In the genomic region with DNA sequence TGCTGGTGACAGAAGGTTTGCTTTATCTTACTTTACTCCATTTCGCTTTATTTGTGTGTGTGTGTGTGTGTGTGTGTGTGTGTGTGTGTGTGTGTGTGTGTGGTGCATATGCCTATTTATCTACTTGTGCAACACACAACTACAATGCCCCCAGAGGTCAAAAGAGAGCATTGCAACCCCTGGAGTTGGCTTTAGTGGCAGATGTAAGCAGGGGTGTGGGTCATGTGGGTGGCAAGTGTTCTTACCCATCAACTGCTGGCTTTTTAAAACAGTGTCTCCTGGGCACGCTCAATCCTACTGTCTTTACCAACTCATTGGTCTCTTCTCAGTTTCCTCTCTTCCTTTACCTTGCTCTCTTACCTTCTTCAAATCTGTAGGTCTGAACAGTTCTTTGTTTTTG, we compare ENCODE assay signal across 14 mouse cellular contexts. TPM values are rescaled to one million over a fixed set of nuclear protein-coding genes. Genes with fewer than 3 reads are reported as not detected.
DNase-seq lines count a peak whose midpoint lies in the region; ATAC-seq and TF ChIP-seq lines count a peak whose summit lies in the region.
"Had no signal": no experiment of that assay in that cellular context is flagged by ENCODE, and none has a peak within 500 bp of the region (broad histone marks: within the 10 kb centered on the region; RNA-seq: fewer than 3 reads in every experiment).

No protein-coding gene starts in this region.

- no peaks in the 10 kb centered on the region for H3K9me3 ChIP-seq in hindbrain, postnatal 0 days (ENCODE audit: low read length)
- no peaks in the 10 kb centered on the region for H3K9me3 ChIP-seq in hindbrain, embryonic 10.5 days
- H3K9me3 ChIP-seq: hindbrain, embryonic 12.5 days; kidney, embryonic 15.5 days had no signal

- H3K4me1 ChIP-seq in hindbrain, postnatal 0 days (ENCODE audit: insufficient read depth, low read length): no peaks in the 10 kb centered on the region; the same call in 1 of the 2 replicates
- H3K4me1 ChIP-seq in hindbrain, embryonic 10.5 days (replicated peaks): peaks cover 19% of the 10 kb centered on the region

- WGBS in hindbrain, postnatal 0 days: 93% methylated on average over 2 of the region's 2 CpGs
- WGBS in hindbrain, embryonic 10.5 days: 95% methylated on average over 2 of the region's 2 CpGs

- H3K9ac ChIP-seq in hindbrain, postnatal 0 days (replicated peaks; ENCODE audit: low read length): no peak overlapping the region
- H3K9ac ChIP-seq: hindbrain, embryonic 12.5 days; kidney, embryonic 15.5 days had no signal

- no peak for ATAC-seq in hindbrain, postnatal 0 days
- no peak for ATAC-seq in Patski
- ATAC-seq in inflammation-experienced regulatory T-cells, adult 6 months: no peak
- ATAC-seq: activated CD4-positive, CD25-positive, alpha-beta regulatory T cell, adult 4 months had no signal

- peaks cover 13% of the 10 kb centered on the region; the same call in 1 of the 2 replicates for H3K36me3 ChIP-seq in hindbrain, postnatal 0 days (ENCODE audit: insufficient read depth, low read length)
- H3K36me3 ChIP-seq in hindbrain, embryonic 10.5 days: peaks cover 100% of the 10 kb centered on the region

- no peak overlapping the region for H3K4me2 ChIP-seq in hindbrain, postnatal 0 days (ENCODE audit: low read depth, low read length)
- H3K4me2 ChIP-seq: hindbrain, embryonic 12.5 days; kidney, embryonic 15.5 days had no signal

- no peaks in the 10 kb centered on the region for H3K27me3 ChIP-seq in hindbrain, postnatal 0 days (ENCODE audit: insufficient read depth, low read length)
- H3K27me3 ChIP-seq in hindbrain, embryonic 10.5 days (ENCODE audit: insufficient read depth, poor library complexity, severe bottlenecking): no peaks in the 10 kb centered on the region
- H3K27me3 ChIP-seq in Patski: no peaks in the 10 kb centered on the region
- H3K27me3 ChIP-seq: hindbrain, embryonic 12.5 days; kidney, embryonic 15.5 days had no signal

- peak; percentile 38; the same call in 1 of the 2 replicates for TF ChIP-seq CTCF in hindbrain, postnatal 0 days (IDR thresholded peaks at IDR 0.05; ENCODE audit: low read depth)
- TF ChIP-seq CTCF in Patski (IDR thresholded peaks at IDR 0.05): peak; percentile 21

- no peak overlapping the region for H3K27ac ChIP-seq in hindbrain, postnatal 0 days
- no peak overlapping the region for H3K27ac ChIP-seq in hindbrain, embryonic 10.5 days
- H3K27ac ChIP-seq: hindbrain, embryonic 12.5 days; kidney, embryonic 15.5 days; macrophage had no signal

- POLR2A ChIA-PET in Patski (lab: Charles Lee): interaction anchor here (0.7 kb wide), 1 partner anchor 69 kb away, joined by 3 read pairs; no protein-coding TSS in a partner anchor

- no peak for DNase-seq in hindbrain, postnatal 0 days (ENCODE audit: low spot score)
- no peak for DNase-seq in hindbrain, embryonic 10.5 days (ENCODE audit: low spot score)
- peak; percentile 32 for DNase-seq in lung, postnatal 36 days
- no peak for DNase-seq in lung, adult 18-20 months
- DNase-seq in Patski (ENCODE audit: low read depth, low spot score): no peak
- DNase-seq in frontal cortex, adult 2 months (ENCODE audit: extremely low spot score in 1 of 2, low spot score in 1 of 2): no peak
- DNase-seq: cerebellum, adult 9-10 months; right cerebral cortex, postnatal 25 days; thymus, postnatal 25 days had no signal

- in situ Hi-C loops in Patski (cut with MboI; ENCODE audit: low pct_unique_long_range_greater_than_20kb): no loop called here

- CTCF ChIA-PET in Patski (lab: Charles Lee): interaction anchor here (0.9 kb wide), 1 partner anchor 13 kb away, joined by 3 read pairs; no protein-coding TSS in a partner anchor

- no peak overlapping the region for H3K4me3 ChIP-seq in hindbrain, postnatal 0 days (ENCODE audit: low read length)
- H3K4me3 ChIP-seq in hindbrain, embryonic 10.5 days: no peak overlapping the region
- H3K4me3 ChIP-seq: hindbrain, embryonic 12.5 days; kidney, embryonic 15.5 days had no signal

RNA-seq across cellular contexts. Expression of gene Meis1, which starts 22.5 kb away (rescaled TPM):
- total RNA-seq in hindbrain, postnatal 0 days (2014; rRNA removed): 89.3 and 99.4 TPM in 2 replicates
- 112 and 114 TPM in 2 replicates for polyA plus RNA-seq in hindbrain, postnatal 0 days (2015; fragmentation: Nextera tagmentation; extraction: Ambion mirVana)
- polyA plus RNA-seq in hindbrain, embryonic 10.5 days (2016; fragmentation: Nextera tagmentation; extraction: Ambion mirVana): 92.9 and 123 TPM in 2 replicates
- 2.5 TPM for polyA plus RNA-seq in Patski (2021)
- 21.9 and 22.7 TPM in 2 replicates for polyA plus RNA-seq in frontal cortex, adult 2 months (2012; rRNA removed)
- polyA plus RNA-seq in inflammation-experienced regulatory T-cells, adult 6 months (2017; shearing (Covaris generic)): under 1 TPM in 2 of 3 experiments, not detected in 1; 0.10 to 0.13 TPM
